Mouse (Mus musculus): ENCODE measurements around the gene Adam22. TPM values are rescaled to one million over a fixed set of nuclear protein-coding genes. Genes with fewer than 3 reads are reported as not detected.

Gene Adam22
- not detected in 2 replicates for polyA plus RNA-seq (2012)

GRCm38 (mm10) chr5:8367614-8368327 lies at the start of gene Adam22:
Gene Adam22, minus strand, starts transcription at chr5:8368160.
- Histone ChIP-seq H3K9me3 (ENCODE audit: control insufficient read depth, low read length) (peaks cover 2% of the 10 kb centered on the region; the same call in 1 of the 2 replicates), H3K36me3 (ENCODE audit: control insufficient read depth) (no peaks in the 10 kb centered on the region), H3K4me3 (replicated peaks) (peak within 1 kb of the TSS; percentile 40), H3K4me1 (ENCODE audit: control insufficient read depth) (no peaks in the 10 kb centered on the region; the same call in 1 of the 2 replicates), H3K27me3 (ENCODE audit: control insufficient read depth) (peaks cover 31% of the 10 kb centered on the region)
- TF ChIP-seq GATA1 (IDR thresholded peaks at IDR 0.05; ENCODE audit: low read length) (no peak), TAL1 (IDR thresholded peaks at IDR 0.05; ENCODE audit: low read length) (no peak)

- H3K27me3 ChIP-seq (ENCODE audit: control insufficient read depth), result no peaks in the 10 kb centered on the region
- peaks cover 25% of the 10 kb centered on the region for H3K4me1 ChIP-seq (ENCODE audit: control insufficient read depth)
- H3K4me3 ChIP-seq (replicated peaks), result no peak overlapping the region
- no peak for TF ChIP-seq GATA1 (IDR thresholded peaks at IDR 0.05; ENCODE audit: low read length)
- TF ChIP-seq TAL1 (IDR thresholded peaks at IDR 0.05; ENCODE audit: low read length), result no peak
- H3K9me3 ChIP-seq (ENCODE audit: control insufficient read depth, low read length), result no peaks in the 10 kb centered on the region
- peaks cover 86% of the 10 kb centered on the region for H3K36me3 ChIP-seq (ENCODE audit: control insufficient read depth)
Observed at GRCm38 (mm10) chr5:8417443-8417842, 49.5 kb upstream of the Adam22 start.

- no peak overlapping the region for H3K4me3 ChIP-seq (replicated peaks)
- peaks cover 92% of the 10 kb centered on the region for H3K36me3 ChIP-seq (ENCODE audit: control insufficient read depth)
Observed at GRCm38 (mm10) chr5:8416683-8417413, 48.9 kb upstream of the Adam22 start.

GRCm38 (mm10) chr5:8408746-8409145 lies 40.8 kb upstream of the Adam22 start:
- no peak overlapping the region for H3K4me3 ChIP-seq (replicated peaks)
- no peaks in the 10 kb centered on the region for H3K4me1 ChIP-seq (ENCODE audit: control insufficient read depth)
- no peak for TF ChIP-seq TAL1 (IDR thresholded peaks at IDR 0.05; ENCODE audit: low read length)
- TF ChIP-seq GATA1 (IDR thresholded peaks at IDR 0.05; ENCODE audit: low read length), result no peak
- H3K27me3 ChIP-seq (ENCODE audit: control insufficient read depth), result no peaks in the 10 kb centered on the region
- H3K36me3 ChIP-seq (ENCODE audit: control insufficient read depth), result peaks cover 97% of the 10 kb centered on the region
- H3K9me3 ChIP-seq (ENCODE audit: control insufficient read depth, low read length), result no peaks in the 10 kb centered on the region

More at GRCm38 (mm10) chr5:8416683-8417413, 48.9 kb upstream of the Adam22 start:
- Histone ChIP-seq H3K27me3 (ENCODE audit: control insufficient read depth) (no peaks in the 10 kb centered on the region), H3K4me1 (ENCODE audit: control insufficient read depth) (peaks cover 25% of the 10 kb centered on the region), H3K9me3 (ENCODE audit: control insufficient read depth, low read length) (no peaks in the 10 kb centered on the region)
- TF ChIP-seq TAL1 (IDR thresholded peaks at IDR 0.05; ENCODE audit: low read length) (no peak), GATA1 (IDR thresholded peaks at IDR 0.05; ENCODE audit: low read length) (no peak)

- no peak overlapping the region for H3K4me3 ChIP-seq (replicated peaks)
- no peak for TF ChIP-seq TAL1 (IDR thresholded peaks at IDR 0.05; ENCODE audit: low read length)
- TF ChIP-seq GATA1 (IDR thresholded peaks at IDR 0.05; ENCODE audit: low read length), result no peak
- no peaks in the 10 kb centered on the region for H3K27me3 ChIP-seq (ENCODE audit: control insufficient read depth)
- no peaks in the 10 kb centered on the region for H3K4me1 ChIP-seq (ENCODE audit: control insufficient read depth)
- no peaks in the 10 kb centered on the region for H3K9me3 ChIP-seq (ENCODE audit: control insufficient read depth, low read length)
- peaks cover 80% of the 10 kb centered on the region for H3K36me3 ChIP-seq (ENCODE audit: control insufficient read depth)
Observed at GRCm38 (mm10) chr5:8397587-8398249, 29.8 kb upstream of the Adam22 start.

GRCm38 (mm10) chr5:8393891-8394583 lies 26.1 kb upstream of the Adam22 start:
- Histone ChIP-seq H3K4me3 (replicated peaks) (no peak overlapping the region), H3K4me1 (ENCODE audit: control insufficient read depth) (no peaks in the 10 kb centered on the region), H3K36me3 (ENCODE audit: control insufficient read depth) (peaks cover 47% of the 10 kb centered on the region), H3K27me3 (ENCODE audit: control insufficient read depth) (no peaks in the 10 kb centered on the region), H3K9me3 (ENCODE audit: control insufficient read depth, low read length) (no peaks in the 10 kb centered on the region)
- TF ChIP-seq TAL1 (IDR thresholded peaks at IDR 0.05; ENCODE audit: low read length), result no peak
- no peak for TF ChIP-seq GATA1 (IDR thresholded peaks at IDR 0.05; ENCODE audit: low read length)

- TF ChIP-seq TAL1 (IDR thresholded peaks at IDR 0.05; ENCODE audit: low read length) (no peak), GATA1 (IDR thresholded peaks at IDR 0.05; ENCODE audit: low read length) (no peak)
Observed at GRCm38 (mm10) chr5:8374297-8374906, 6.4 kb upstream of the Adam22 start.

GRCm38 (mm10) chr5:8373415-8373814 lies 5.5 kb upstream of the Adam22 start:
- Histone ChIP-seq H3K9me3 (ENCODE audit: control insufficient read depth, low read length) (no peaks in the 10 kb centered on the region), H3K27me3 (ENCODE audit: control insufficient read depth) (peaks cover 8% of the 10 kb centered on the region), H3K36me3 (ENCODE audit: control insufficient read depth) (no peaks in the 10 kb centered on the region), H3K4me1 (ENCODE audit: control insufficient read depth) (no peaks in the 10 kb centered on the region; the same call in 1 of the 2 replicates), H3K4me3 (replicated peaks) (no peak overlapping the region)
- TF ChIP-seq GATA1 (IDR thresholded peaks at IDR 0.05; ENCODE audit: low read length) (no peak), TAL1 (IDR thresholded peaks at IDR 0.05; ENCODE audit: low read length) (no peak)

More at GRCm38 (mm10) chr5:8374297-8374906, 6.4 kb upstream of the Adam22 start:
- Histone ChIP-seq H3K36me3 (ENCODE audit: control insufficient read depth) (no peaks in the 10 kb centered on the region), H3K4me1 (ENCODE audit: control insufficient read depth) (no peaks in the 10 kb centered on the region), H3K9me3 (ENCODE audit: control insufficient read depth, low read length) (no peaks in the 10 kb centered on the region), H3K4me3 (replicated peaks) (no peak overlapping the region), H3K27me3 (ENCODE audit: control insufficient read depth) (no peaks in the 10 kb centered on the region)

Measured in erythroblast, embryonic 14.5 days (primary cell).